Mouse (Mus musculus) retina, embryonic 14.5 days (tissue): ENCODE measurements at regions not wholly inside any gene's neighbourhood (a gene's known extent, or its start where the extent isn't known, plus 50 kb on each side); places are given as distances from the start of the nearest gene placed in this dataset.

ENCODE experiments used
- DNase-seq: peaks from one replicate; pipeline ENCODE4 v3.0.0-alpha.2; 2015; ENCODE audit warnings: low spot score

DNA sequence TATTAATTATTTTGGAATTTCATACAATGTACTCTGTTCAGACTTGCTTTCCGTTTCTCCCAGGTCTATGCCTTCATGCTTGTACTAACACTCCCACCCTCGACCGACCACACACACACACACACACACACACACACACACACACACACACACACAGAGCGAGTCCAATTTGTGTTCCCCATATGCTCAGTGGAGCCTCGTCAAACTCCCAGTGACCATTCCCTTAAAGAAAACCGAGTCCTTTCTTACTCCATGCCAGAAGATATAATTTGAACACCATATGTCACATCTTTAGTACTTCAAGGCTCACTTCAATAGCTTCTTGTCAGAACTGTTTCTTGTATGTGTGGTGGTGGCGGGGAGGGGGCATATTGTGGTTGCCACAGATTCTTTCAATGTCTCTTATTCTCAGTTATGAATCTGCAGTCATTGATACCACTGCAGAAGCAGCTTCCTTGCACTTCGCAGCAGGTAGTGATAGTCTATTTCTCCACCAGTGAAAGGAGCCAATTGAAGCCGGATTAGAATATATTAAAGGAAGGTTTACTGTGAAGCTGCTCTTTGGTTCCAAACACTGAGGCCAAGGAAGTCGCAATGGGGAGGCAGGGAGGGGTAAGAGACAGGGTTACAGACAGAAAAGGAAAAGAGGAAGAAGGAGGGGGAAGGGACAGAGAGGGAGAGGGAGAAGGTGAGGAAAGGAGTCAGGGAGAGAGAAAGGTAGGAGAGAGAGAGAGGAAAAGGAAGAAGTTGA lies 672.3 kb downstream of the Vgll3 start:
- DNase-seq, result peak; percentile 23

DNA sequence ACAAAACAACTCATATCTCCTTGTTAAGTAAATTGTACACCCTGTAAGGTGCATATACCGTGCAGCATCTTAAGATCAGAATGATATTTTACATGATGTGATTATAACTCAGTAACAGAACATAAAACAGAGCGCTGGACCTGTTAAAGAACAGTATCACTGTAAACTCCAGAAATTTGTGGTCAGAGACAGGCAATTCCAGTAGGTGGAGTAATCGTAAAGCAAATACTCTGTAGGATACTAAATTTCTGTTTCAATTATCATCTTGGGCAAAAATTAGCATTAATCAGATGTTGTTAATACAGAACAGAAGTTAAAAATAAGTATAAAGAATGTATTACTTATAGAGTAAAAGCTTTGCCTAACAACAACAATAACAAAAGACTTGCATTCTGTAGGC lies 680.5 kb downstream of the Vgll3 start:
- peak; percentile 44 for DNase-seq
